Mouse (Mus musculus): ENCODE measurements at regions not wholly inside any gene's neighbourhood (a gene's known extent, or its start where the extent isn't known, plus 50 kb on each side); places are given as distances from the start of the nearest gene placed in this dataset.

GRCm38 (mm10) chr7:83251995-83252563 lies 332.6 kb upstream of the Tmc3 start:
- no peak for DNase-seq (ENCODE audit: low spot score in 2 of 2)

DNA sequence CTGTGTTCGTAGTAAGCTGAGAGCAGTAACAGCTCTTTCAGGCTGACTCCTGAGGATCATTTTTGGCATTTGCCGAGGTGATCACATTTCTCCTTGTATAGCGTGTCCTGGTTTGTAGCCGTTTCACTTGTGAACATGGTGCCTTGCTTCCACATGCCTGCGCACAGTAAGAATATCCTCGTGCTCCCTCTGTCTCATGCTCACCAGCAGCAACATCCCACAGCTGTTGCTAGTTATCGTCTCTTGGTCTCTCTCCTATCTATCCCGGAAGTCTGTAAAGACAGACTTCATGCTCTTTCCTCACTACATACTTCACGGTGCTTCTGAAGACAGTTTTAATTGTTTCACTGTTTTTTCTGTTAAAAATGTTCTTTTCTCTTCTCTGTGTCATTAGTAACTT lies 331.7 kb upstream of the Tmc3 start:
- no peak for DNase-seq (ENCODE audit: low spot score in 2 of 2)

DNA sequence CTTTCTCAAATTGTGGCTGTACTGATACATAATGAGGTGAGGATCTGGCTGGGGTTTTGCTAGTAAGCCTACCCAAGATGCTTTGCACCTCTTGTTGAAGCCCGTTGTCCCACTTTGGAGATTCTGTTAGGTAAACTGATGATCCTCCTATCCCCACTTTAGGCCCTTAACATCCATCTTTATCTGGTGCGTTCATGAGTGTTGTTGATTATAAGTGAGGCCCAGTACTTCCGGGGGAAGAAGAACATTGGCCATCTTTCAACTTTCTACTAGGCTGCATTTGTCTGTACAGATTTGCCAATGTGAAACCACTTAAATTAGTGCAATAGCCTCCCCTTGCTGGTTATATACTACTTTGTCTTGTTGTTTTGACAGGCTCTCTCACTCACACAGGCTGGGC lies 331.3 kb upstream of the Tmc3 start:
- DNase-seq (ENCODE audit: low spot score in 2 of 2), result no peak

GRCm38 (mm10) chr7:83254411-83254810 lies 330.3 kb upstream of the Tmc3 start:
- DNase-seq (ENCODE audit: low spot score in 2 of 2), result no peak

GRCm38 (mm10) chr7:83256236-83256784 lies 328.4 kb upstream of the Tmc3 start:
- no peak for DNase-seq (ENCODE audit: low spot score in 2 of 2)

DNA sequence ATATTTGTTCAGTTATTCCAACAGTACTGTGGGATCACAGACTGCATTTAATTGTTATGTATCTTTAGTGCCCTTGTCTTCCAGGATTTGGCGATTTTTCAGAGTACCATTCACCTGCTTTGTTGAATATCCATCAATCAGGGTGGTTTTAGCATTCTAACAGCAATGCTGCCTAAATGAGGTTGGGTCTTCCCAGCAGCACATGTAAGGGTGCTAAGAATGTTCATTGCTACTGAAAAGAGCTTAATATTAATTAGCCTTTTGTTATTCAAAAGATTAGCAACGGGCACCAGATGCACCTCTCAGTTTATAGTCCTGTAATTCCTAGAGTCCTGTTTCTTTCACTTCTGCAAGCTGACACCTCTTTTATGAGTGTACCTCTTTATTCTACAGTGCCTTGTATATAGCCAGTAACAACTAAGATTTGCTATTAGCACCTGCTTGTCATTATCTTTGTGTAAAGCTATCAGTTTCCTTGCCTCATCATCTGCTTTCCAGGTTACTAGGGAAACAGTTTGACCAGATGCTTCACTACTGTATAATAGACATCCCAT lies 326.3 kb upstream of the Tmc3 start:
- no peak for DNase-seq (ENCODE audit: low spot score in 2 of 2)

DNA sequence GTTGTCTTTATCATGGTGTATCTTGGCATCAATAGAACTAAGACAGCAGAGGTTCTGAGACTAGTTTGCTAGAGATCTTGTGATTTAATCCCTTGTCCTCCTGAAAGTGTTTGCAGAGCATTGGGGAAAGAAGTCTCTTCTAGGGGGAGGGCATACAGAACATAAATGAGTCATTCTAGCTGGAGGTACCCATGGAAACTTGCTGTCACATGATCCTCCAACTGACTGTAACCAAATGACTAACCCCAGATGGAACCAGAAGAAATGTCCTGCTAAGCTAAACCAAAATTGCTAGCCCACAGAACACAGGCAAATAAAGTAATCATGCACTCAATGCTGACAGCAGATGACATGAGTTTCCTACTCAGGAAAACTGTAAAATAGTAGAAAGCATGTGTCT lies 323.2 kb upstream of the Tmc3 start:
- DNase-seq (ENCODE audit: low spot score in 2 of 2), result no peak

DNA sequence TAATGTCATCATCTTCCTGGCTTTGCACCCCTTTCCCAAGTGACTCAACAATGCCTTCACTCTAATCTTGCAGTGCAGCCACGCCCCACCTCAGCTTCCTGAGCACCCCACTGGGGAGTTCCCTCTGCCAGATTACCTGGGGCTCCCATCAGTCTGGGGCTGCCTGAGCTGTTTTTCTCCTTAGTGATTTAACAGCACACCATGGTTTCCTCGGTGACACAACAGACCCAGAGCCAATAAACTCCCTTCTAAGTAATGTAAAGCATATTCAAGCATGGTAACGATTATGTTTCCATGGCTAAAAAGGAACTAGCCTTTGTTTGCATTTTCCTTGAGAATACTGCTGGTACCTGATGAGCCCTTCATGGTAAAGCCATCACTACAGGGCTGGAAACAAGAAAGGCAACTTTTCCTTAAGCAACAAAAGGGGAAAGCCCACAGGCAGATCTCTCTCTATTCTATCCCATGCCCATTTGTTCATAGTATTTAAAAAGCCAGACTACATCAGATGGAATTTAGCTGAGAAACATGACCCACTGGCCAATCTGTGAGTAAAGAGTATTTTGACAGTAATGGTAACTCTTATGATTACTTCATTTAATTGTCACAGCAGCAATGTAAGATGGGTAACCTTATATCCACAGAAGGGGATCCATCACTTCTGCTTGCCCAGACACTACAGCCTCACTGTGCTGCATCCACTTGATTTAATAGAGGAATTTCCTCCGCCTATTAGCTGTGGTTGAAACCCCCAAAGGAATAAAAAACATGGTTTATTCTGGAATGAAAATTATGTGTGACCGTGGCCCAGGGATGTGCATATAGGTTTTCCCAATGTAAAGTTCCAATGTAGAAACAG lies 294.6 kb upstream of the Tmc3 start:
- no peak for DNase-seq (ENCODE audit: low spot score in 2 of 2)

DNA sequence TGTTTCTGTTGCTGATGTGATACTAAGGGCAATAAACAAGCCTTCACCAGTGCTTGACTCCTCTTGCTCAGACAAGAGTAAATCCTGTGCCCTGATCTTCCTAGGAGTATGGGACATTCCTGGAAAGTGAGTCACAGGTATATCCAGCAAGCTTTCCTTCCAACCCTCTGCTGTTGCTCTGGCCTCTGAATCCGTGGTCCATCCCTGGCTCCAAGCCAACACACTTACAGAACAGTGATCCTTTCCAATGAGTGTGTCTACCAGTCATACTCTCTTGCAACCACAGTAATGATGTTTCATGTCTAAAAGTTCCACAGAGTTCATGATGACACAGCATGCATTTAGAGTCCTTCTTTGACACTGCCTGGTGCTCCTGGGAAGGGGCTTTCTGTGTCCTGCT lies 277.6 kb upstream of the Tmc3 start:
- DNase-seq (ENCODE audit: low spot score in 2 of 2), result no peak

- DNase-seq (ENCODE audit: low spot score in 2 of 2), result no peak
Observed at GRCm38 (mm10) chr7:83312172-83312571, 272.6 kb upstream of the Tmc3 start.

- no peak for DNase-seq (ENCODE audit: low spot score in 2 of 2)
Observed at GRCm38 (mm10) chr7:83329809-83330412, 254.8 kb upstream of the Tmc3 start.

GRCm38 (mm10) chr7:83347103-83347754 lies 237.5 kb upstream of the Tmc3 start:
- DNase-seq (ENCODE audit: low spot score in 2 of 2), result no peak

GRCm38 (mm10) chr7:83369191-83369590 lies 215.5 kb upstream of the Tmc3 start:
- DNase-seq (ENCODE audit: low spot score in 2 of 2), result no peak

GRCm38 (mm10) chr7:83369605-83370004 lies 215.1 kb upstream of the Tmc3 start:
- DNase-seq (ENCODE audit: low spot score in 2 of 2), result no peak

DNA sequence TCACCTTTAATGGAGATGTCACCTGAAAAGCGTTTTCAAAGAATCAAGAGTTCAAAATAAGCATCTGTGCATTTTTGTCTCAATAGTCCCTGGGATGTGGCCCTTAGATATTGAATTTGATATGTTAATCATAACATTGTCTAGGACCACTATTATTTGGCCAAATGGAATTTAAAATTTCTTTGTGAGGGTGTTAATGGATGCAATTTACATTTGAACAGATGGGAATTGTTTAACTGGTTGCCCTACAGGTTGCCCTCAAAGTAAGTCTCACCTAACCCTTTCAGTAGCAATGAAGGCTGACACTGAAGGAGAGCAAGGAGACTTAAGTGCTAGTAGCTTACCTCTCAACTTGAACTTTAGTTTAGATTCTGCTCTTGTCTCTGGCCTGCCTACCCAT lies 207.9 kb upstream of the Tmc3 start:
- DNase-seq (ENCODE audit: low spot score in 2 of 2), result no peak

- DNase-seq (ENCODE audit: low spot score in 2 of 2), result no peak
Observed at GRCm38 (mm10) chr7:83381381-83382181, 203.1 kb upstream of the Tmc3 start.

GRCm38 (mm10) chr7:83382803-83383363 lies 201.8 kb upstream of the Tmc3 start:
- no peak for DNase-seq (ENCODE audit: low spot score in 2 of 2)

DNA sequence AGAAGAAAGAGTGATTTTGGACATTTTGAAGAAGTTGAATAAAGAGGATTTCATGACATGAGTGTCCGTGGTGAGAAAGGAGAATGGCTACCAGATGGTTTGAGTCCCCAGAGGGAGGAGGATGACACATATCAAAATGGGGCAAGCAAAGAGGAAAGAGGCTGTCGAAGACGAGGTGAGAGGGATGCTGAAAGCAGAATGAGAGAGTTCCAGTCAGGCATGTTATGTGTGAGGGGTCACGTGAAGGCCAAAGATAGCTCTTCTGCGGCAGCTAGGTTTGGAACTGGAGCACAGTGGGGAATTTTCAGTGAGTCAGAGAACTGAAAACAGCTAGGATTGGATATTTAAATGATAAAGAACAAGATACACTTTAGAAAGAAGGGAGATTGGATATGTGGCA lies 193.3 kb upstream of the Tmc3 start:
- DNase-seq (ENCODE audit: low spot score in 2 of 2), result no peak

GRCm38 (mm10) chr7:83392181-83392580 lies 192.5 kb upstream of the Tmc3 start:
- DNase-seq (ENCODE audit: low spot score in 2 of 2), result no peak

GRCm38 (mm10) chr7:83392625-83393024 lies 192.1 kb upstream of the Tmc3 start:
- DNase-seq (ENCODE audit: low spot score in 2 of 2), result no peak

- DNase-seq (ENCODE audit: low spot score in 2 of 2), result no peak
Observed at GRCm38 (mm10) chr7:83394156-83394555, 190.6 kb upstream of the Tmc3 start.
